Mouse (Mus musculus): Measurements from ENCODE around the gene Pdlim5. TPM values are rescaled to one million over a fixed set of nuclear protein-coding genes. Genes with fewer than 3 reads are reported as not detected.

The Pdlim5 gene
- polyA plus RNA-seq, 1 experiment from 2014 or later, result 15.6 TPM

GRCm38 (mm10) chr3:142256371-142256770 is 139.1 kb downstream of the Pdlim5 start:
- Histone ChIP-seq H3K4me2 (ENCODE audit: low read depth, severe bottlenecking) (no peak overlapping the region), H3K27me3 (ENCODE audit: control insufficient read depth, insufficient read depth, low read length) (no peaks in the 10 kb centered on the region), H3K4me1 (ENCODE audit: control insufficient read depth, insufficient read depth, low read length) (peaks cover 5% of the 10 kb centered on the region; the same call in 1 of the 2 replicates), H3K27ac (replicated peaks; ENCODE audit: low read depth, low read length) (no peak overlapping the region), H3K9ac (ENCODE audit: low read length) (no peak overlapping the region), H3K36me3 (ENCODE audit: control insufficient read depth, insufficient read depth, low read length) (no peaks in the 10 kb centered on the region), H3K4me3 (ENCODE audit: low read depth, low read length) (no peak overlapping the region), H3K9me3 (ENCODE audit: control insufficient read depth, low read length) (no peaks in the 10 kb centered on the region)
- DNase-seq (ENCODE audit: low spot score), result peak; percentile 29
- 15% methylated on average over 2 of the region's 2 CpGs for WGBS
- no peak for ATAC-seq (ENCODE audit: insufficient number of reproducible peaks, low FRiP score, low TSS enrichment, low read depth)

- H3K27ac ChIP-seq (replicated peaks; ENCODE audit: low read depth, low read length), result no peak overlapping the region
- H3K27me3 ChIP-seq (ENCODE audit: control insufficient read depth, insufficient read depth, low read length), result no peaks in the 10 kb centered on the region
- H3K9ac ChIP-seq (ENCODE audit: low read length), result no peak overlapping the region
- ATAC-seq (ENCODE audit: insufficient number of reproducible peaks, low FRiP score, low TSS enrichment, low read depth) (no peak), DNase-seq (ENCODE audit: low spot score) (peak; percentile 18)
- no peak overlapping the region for H3K4me3 ChIP-seq (ENCODE audit: low read depth, low read length)
- 82% methylated on average over 1 of the region's 1 CpGs for WGBS
- H3K4me1 ChIP-seq (ENCODE audit: control insufficient read depth, insufficient read depth, low read length), result peaks cover 5% of the 10 kb centered on the region; the same call in 1 of the 2 replicates
- no peaks in the 10 kb centered on the region for H3K9me3 ChIP-seq (ENCODE audit: control insufficient read depth, low read length)
- H3K36me3 ChIP-seq (ENCODE audit: control insufficient read depth, insufficient read depth, low read length), result no peaks in the 10 kb centered on the region
- H3K4me2 ChIP-seq (ENCODE audit: low read depth, severe bottlenecking), result no peak overlapping the region
Measured at GRCm38 (mm10) chr3:142252086-142252485, 143.4 kb downstream of the Pdlim5 start.

GRCm38 (mm10) chr3:142249458-142249857 is 146.0 kb downstream of the Pdlim5 start:
- Histone ChIP-seq H3K36me3 (ENCODE audit: control insufficient read depth, insufficient read depth, low read length) (no peaks in the 10 kb centered on the region; the same call in 1 of the 2 replicates), H3K4me1 (ENCODE audit: control insufficient read depth, insufficient read depth, low read length) (0 out of 2 replicates have a peak, but pooled peaks cover 3% of the 10 kb centered on the region), H3K4me3 (ENCODE audit: low read depth, low read length) (no peak overlapping the region), H3K9me3 (ENCODE audit: control insufficient read depth, low read length) (no peaks in the 10 kb centered on the region), H3K27me3 (ENCODE audit: control insufficient read depth, insufficient read depth, low read length) (0 out of 2 replicates have a peak, but pooled peaks cover 3% of the 10 kb centered on the region), H3K9ac (ENCODE audit: low read length) (no peak overlapping the region), H3K27ac (replicated peaks; ENCODE audit: low read depth, low read length) (no peak overlapping the region), H3K4me2 (ENCODE audit: low read depth, severe bottlenecking) (no peak overlapping the region)
- DNase-seq (ENCODE audit: low spot score), result peak; percentile 19
- 95% methylated on average over 2 of the region's 2 CpGs for WGBS
- no peak for ATAC-seq (ENCODE audit: insufficient number of reproducible peaks, low FRiP score, low TSS enrichment, low read depth)

GRCm38 (mm10) chr3:142243263-142243662 is 152.2 kb downstream of the Pdlim5 start:
- 64% methylated on average over 5 of the region's 5 CpGs for WGBS
- ATAC-seq (ENCODE audit: insufficient number of reproducible peaks, low FRiP score, low TSS enrichment, low read depth), result no peak
- Histone ChIP-seq H3K9ac (ENCODE audit: low read length) (no peak overlapping the region), H3K27me3 (ENCODE audit: control insufficient read depth, insufficient read depth, low read length) (0 out of 2 replicates have a peak, but pooled peaks cover 5% of the 10 kb centered on the region), H3K9me3 (ENCODE audit: control insufficient read depth, low read length) (no peaks in the 10 kb centered on the region), H3K4me1 (ENCODE audit: control insufficient read depth, insufficient read depth, low read length) (0 out of 2 replicates have a peak, but pooled peaks cover 3% of the 10 kb centered on the region), H3K27ac (replicated peaks; ENCODE audit: low read depth, low read length) (no peak overlapping the region), H3K4me2 (ENCODE audit: low read depth, severe bottlenecking) (no peak overlapping the region), H3K4me3 (ENCODE audit: low read depth, low read length) (no peak overlapping the region), H3K36me3 (ENCODE audit: control insufficient read depth, insufficient read depth, low read length) (no peaks in the 10 kb centered on the region; the same call in 1 of the 2 replicates)
- DNase-seq (ENCODE audit: low spot score), result peak; percentile 20

- H3K27me3 ChIP-seq (ENCODE audit: control insufficient read depth, insufficient read depth, low read length), result peaks cover 7% of the 10 kb centered on the region; the same call in 1 of the 2 replicates
- 74% methylated on average over 2 of the region's 2 CpGs for WGBS
- no peaks in the 10 kb centered on the region for H3K4me1 ChIP-seq (ENCODE audit: control insufficient read depth, insufficient read depth, low read length)
- DNase-seq (ENCODE audit: low spot score) (peak; percentile 20), ATAC-seq (ENCODE audit: insufficient number of reproducible peaks, low FRiP score, low TSS enrichment, low read depth) (no peak)
- no peaks in the 10 kb centered on the region for H3K36me3 ChIP-seq (ENCODE audit: control insufficient read depth, insufficient read depth, low read length)
- no peak overlapping the region for H3K9ac ChIP-seq (ENCODE audit: low read length)
- H3K4me3 ChIP-seq (ENCODE audit: low read depth, low read length), result no peak overlapping the region
- H3K4me2 ChIP-seq (ENCODE audit: low read depth, severe bottlenecking), result no peak overlapping the region
- no peak overlapping the region for H3K27ac ChIP-seq (replicated peaks; ENCODE audit: low read depth, low read length)
- no peaks in the 10 kb centered on the region for H3K9me3 ChIP-seq (ENCODE audit: control insufficient read depth, low read length)
Measured at GRCm38 (mm10) chr3:142239298-142239697, 156.2 kb downstream of the Pdlim5 start.

GRCm38 (mm10) chr3:142238260-142239046 is 157.0 kb downstream of the Pdlim5 start:
- Histone ChIP-seq H3K27ac (replicated peaks; ENCODE audit: low read depth, low read length) (no peak overlapping the region), H3K4me3 (ENCODE audit: low read depth, low read length) (no peak overlapping the region), H3K36me3 (ENCODE audit: control insufficient read depth, insufficient read depth, low read length) (no peaks in the 10 kb centered on the region), H3K27me3 (ENCODE audit: control insufficient read depth, insufficient read depth, low read length) (peaks cover 4% of the 10 kb centered on the region; the same call in 1 of the 2 replicates), H3K9me3 (ENCODE audit: control insufficient read depth, low read length) (no peaks in the 10 kb centered on the region), H3K4me1 (ENCODE audit: control insufficient read depth, insufficient read depth, low read length) (no peaks in the 10 kb centered on the region), H3K4me2 (ENCODE audit: low read depth, severe bottlenecking) (no peak overlapping the region), H3K9ac (ENCODE audit: low read length) (no peak overlapping the region)
- ATAC-seq (ENCODE audit: insufficient number of reproducible peaks, low FRiP score, low TSS enrichment, low read depth), result peak; percentile 86
- DNase-seq (ENCODE audit: low spot score), result peak; percentile 69
- WGBS, result 13% methylated on average over 10 of the region's 10 CpGs

- 53% methylated on average over 5 of the region's 5 CpGs for WGBS
- DNase-seq (ENCODE audit: low spot score) (peak; percentile 16), ATAC-seq (ENCODE audit: insufficient number of reproducible peaks, low FRiP score, low TSS enrichment, low read depth) (no peak)
- no peaks in the 10 kb centered on the region for H3K36me3 ChIP-seq (ENCODE audit: control insufficient read depth, insufficient read depth, low read length)
- H3K4me2 ChIP-seq (ENCODE audit: low read depth, severe bottlenecking), result no peak overlapping the region
- no peaks in the 10 kb centered on the region for H3K4me1 ChIP-seq (ENCODE audit: control insufficient read depth, insufficient read depth, low read length)
- peaks cover 4% of the 10 kb centered on the region; the same call in 1 of the 2 replicates for H3K27me3 ChIP-seq (ENCODE audit: control insufficient read depth, insufficient read depth, low read length)
- no peaks in the 10 kb centered on the region for H3K9me3 ChIP-seq (ENCODE audit: control insufficient read depth, low read length)
- no peak overlapping the region for H3K9ac ChIP-seq (ENCODE audit: low read length)
- no peak overlapping the region for H3K27ac ChIP-seq (replicated peaks; ENCODE audit: low read depth, low read length)
- no peak overlapping the region for H3K4me3 ChIP-seq (ENCODE audit: low read depth, low read length)
Measured at GRCm38 (mm10) chr3:142237621-142238020, 157.9 kb downstream of the Pdlim5 start.

- Histone ChIP-seq H3K4me1 (ENCODE audit: control insufficient read depth, insufficient read depth, low read length) (no peaks in the 10 kb centered on the region), H3K4me3 (ENCODE audit: low read depth, low read length) (no peak overlapping the region), H3K9me3 (ENCODE audit: control insufficient read depth, low read length) (no peaks in the 10 kb centered on the region), H3K4me2 (ENCODE audit: low read depth, severe bottlenecking) (no peak overlapping the region), H3K27me3 (ENCODE audit: control insufficient read depth, insufficient read depth, low read length) (peaks cover 11% of the 10 kb centered on the region; the same call in 1 of the 2 replicates), H3K9ac (ENCODE audit: low read length) (no peak overlapping the region), H3K27ac (replicated peaks; ENCODE audit: low read depth, low read length) (no peak overlapping the region), H3K36me3 (ENCODE audit: control insufficient read depth, insufficient read depth, low read length) (no peaks in the 10 kb centered on the region)
- WGBS, result 76% methylated on average over 16 of the region's 16 CpGs
- DNase-seq (ENCODE audit: low spot score) (peak; percentile 44), ATAC-seq (ENCODE audit: insufficient number of reproducible peaks, low FRiP score, low TSS enrichment, low read depth) (no peak; the same call in 1 of the 2 replicates)
Measured at GRCm38 (mm10) chr3:142233606-142234465, 161.7 kb downstream of the Pdlim5 start.

Measured in limb, embryonic 11.5 days (tissue).